Mouse (Mus musculus): ENCODE data around the gene Rnf227.

DNA sequence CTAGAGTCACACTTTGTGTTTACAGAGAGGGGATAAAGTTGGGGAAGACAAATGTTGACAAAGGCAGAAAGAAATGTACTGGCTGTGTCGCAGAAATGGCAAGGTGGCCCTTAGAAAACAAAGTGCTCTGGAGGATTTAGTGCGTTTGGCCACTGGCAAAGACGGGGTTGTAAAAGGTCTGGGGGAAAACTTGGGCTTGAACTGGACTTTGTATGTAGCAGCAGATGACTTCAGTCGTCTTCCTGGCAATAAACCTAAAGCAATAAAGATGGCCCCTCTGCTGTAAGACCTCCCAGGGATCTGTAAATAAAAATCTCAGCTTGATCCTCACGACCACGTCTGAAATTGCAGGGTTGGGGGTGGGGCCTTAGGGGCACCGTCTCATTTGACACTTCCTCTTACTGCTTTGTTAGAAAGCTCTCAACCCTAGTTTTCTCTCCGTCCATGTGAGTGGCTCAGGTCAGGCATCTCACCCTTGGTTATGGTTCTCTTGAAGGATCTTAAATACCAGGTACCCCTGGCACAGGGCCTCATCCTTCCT lies 7.5 kb upstream of the Rnf227 start:
- TF ChIP-seq CTCF (IDR thresholded peaks at IDR 0.05; ENCODE audit: control insufficient read depth, insufficient read depth, insufficient replicate concordance, low read depth, low read length) (no peak), POLR2A (IDR thresholded peaks at IDR 0.05; ENCODE audit: control insufficient read depth, low read depth, low read length) (no peak)
